Mouse (Mus musculus) c-Kit-positive CD71-negative TER-119-negative erythroid progenitor cells, embryonic 14.5 days (primary cell): ENCODE measurements around the gene Snx19.

Experiments used
- DNase-seq: peaks from one replicate; pipeline ENCODE4 v3.0.0-alpha.2; 2013; ENCODE audit warnings: low read depth

Snx19 gene

GRCm38 (mm10) chr9:30484183-30484582 lies 57.3 kb downstream of the Snx19 start:
- no peak for DNase-seq

- DNase-seq: no peak
Observed at GRCm38 (mm10) chr9:30485161-30485560, 58.3 kb downstream of the Snx19 start.

DNA sequence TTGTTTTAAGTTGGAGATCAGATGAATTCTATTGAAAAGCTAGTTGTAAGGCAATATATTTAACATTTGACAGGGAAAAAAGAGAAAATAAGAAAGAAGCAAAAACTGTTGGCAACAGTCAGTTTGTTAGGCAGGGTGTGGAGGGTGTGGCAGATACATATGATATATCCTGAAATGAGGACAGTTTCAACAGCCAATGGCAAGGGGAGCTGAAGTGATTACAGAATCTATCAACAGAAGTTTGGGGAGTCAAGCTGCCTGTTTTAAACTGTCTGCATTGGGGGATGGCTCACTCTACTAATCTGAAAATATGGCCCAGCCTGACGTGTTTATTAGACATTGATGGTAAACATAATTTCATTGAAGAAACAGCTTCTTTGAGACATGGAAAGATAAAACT lies 61.5 kb downstream of the Snx19 start:
- no peak for DNase-seq

DNA sequence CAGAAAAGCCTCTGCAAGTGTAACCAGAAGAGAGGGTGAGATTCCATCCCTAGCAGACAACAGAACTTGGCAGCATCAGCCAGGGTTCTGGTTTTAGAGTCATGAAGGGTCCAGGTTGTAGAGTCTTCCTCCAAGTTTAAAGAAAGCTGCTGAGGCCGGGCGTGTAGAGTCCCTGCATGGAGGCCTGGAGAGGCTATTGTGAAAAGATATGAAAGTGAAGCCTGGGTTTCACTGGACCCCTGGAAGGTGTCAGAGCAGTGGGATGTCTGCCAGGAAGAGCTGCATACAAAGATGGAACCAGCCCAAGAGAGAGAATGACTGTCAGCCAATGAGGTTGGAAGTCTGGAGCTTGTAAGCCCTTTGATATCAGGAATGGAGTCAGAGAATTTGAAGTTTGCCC lies 67.5 kb downstream of the Snx19 start:
- DNase-seq: no peak

- no peak for DNase-seq
Observed at GRCm38 (mm10) chr9:30508966-30509365, 82.1 kb downstream of the Snx19 start.

DNA sequence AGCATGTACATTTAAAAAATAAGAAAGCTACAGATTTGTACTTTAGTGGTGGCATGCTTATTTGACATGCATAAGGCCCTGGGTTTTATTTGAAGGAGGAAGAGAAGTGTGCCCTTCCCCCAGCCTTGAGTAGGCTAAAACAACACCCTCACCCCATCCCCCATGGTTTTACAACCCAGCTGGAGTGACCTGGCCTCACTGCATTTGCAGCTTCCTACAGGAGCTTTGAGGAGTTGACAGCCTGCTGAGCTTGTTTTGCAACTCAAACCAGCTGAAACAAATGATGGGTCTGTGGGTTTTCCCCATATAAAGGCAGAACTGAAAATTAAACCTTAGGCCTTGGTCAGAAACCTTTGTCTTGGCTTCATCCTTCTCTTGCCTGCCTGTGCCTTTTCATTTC lies 89.0 kb downstream of the Snx19 start:
- no peak for DNase-seq
